Mouse (Mus musculus) olfactory bulb, adult 2 months (tissue): ENCODE data around the gene Relt. TPM values are rescaled to one million over a fixed set of nuclear protein-coding genes. Genes with fewer than 3 reads are reported as not detected.

ENCODE experiments used
- H3K27ac ChIP-seq: fragments of 200-500 bp; 2 replicates; pipeline ENCODE4 v1.5.1; 2012; ENCODE audit warnings: low read depth, low read length; ENCODE audit not compliant: insufficient read depth
- H3K4me1 ChIP-seq: fragments of 200-500 bp; 2 replicates; pipeline ENCODE4 v1.6.1; 2012; ENCODE audit warnings: low read length; ENCODE audit not compliant: control insufficient read depth, insufficient read depth
- H3K4me3 ChIP-seq: fragments of 200-500 bp; 2 replicates; pipeline ENCODE4 v1.5.1; 2012; ENCODE audit warnings: mild to moderate bottlenecking, low read depth, low read length, moderate library complexity; ENCODE audit not compliant: insufficient read depth
- CTCF ChIP-seq: fragments of 200-500 bp; IDR thresholded peaks from 2 replicates; pipeline ENCODE4 v1.5.1; 2012; ENCODE audit warnings: low read depth, mild to moderate bottlenecking, low read length, moderate library complexity; ENCODE audit not compliant: insufficient read depth
- POLR2A ChIP-seq: fragments of 200-500 bp; IDR thresholded peaks from 2 replicates; pipeline ENCODE4 v1.6.1; 2012; ENCODE audit warnings: mild to moderate bottlenecking, low read depth, low read length, moderate library complexity; ENCODE audit not compliant: insufficient read depth
- WGBS: fragments of 180-500 bp; shearing (Covaris S2); methylation state at CpG from one replicate; pipeline ENCODE4 v1.1.7; 2018; 5-methylcytosine and 5-hydroxymethylcytosine counted together
- polyA plus RNA-seq: library from polyadenylated mRNA; stranded (reverse); fragments of >200 nt; gene quantifications from 2 replicates; pipeline ENCODE4 v1.2.4, GENCODE M21; 2012; ENCODE audit warnings: low replicate concordance; ENCODE audit not compliant: missing spikeins, insufficient read depth, insufficient read length

Gene Relt
- polyA plus RNA-seq, 1 experiment = not detected

- WGBS = 80% methylated on average over 9 of the region's 9 CpGs
- Histone ChIP-seq H3K4me1 (peaks cover 12% of the 10 kb centered on the region), H3K4me3 (no peak overlapping the region), H3K27ac (no peak overlapping the region)
- TF ChIP-seq CTCF (no peak), POLR2A (no peak)
These were observed 39.3 kb upstream of the Relt start for GRCm38 (mm10) chr7:100902451-100903137.

GRCm38 (mm10) chr7:100897828-100898227 lies 34.6 kb upstream of the Relt start:
- no peak for TF ChIP-seq POLR2A
- TF ChIP-seq CTCF = no peak
- WGBS = 75% methylated on average over 5 of the region's 5 CpGs
- peaks cover 35% of the 10 kb centered on the region for H3K4me1 ChIP-seq

GRCm38 (mm10) chr7:100894833-100895226 lies 31.6 kb upstream of the Relt start:
- Histone ChIP-seq H3K4me3 (peak overlapping the region; percentile 74), H3K4me1 (peaks cover 46% of the 10 kb centered on the region), H3K27ac (no peak overlapping the region; the same call in 1 of the 2 replicates)
- 4% methylated on average over 12 of the region's 12 CpGs for WGBS
- TF ChIP-seq POLR2A (no peak), CTCF (no peak)

More at GRCm38 (mm10) chr7:100897828-100898227, 34.6 kb upstream of the Relt start:
- H3K27ac ChIP-seq = 0 out of 2 replicates have a peak overlapping the region, but pooled peaks have one; percentile 6
- no peak overlapping the region for H3K4me3 ChIP-seq

GRCm38 (mm10) chr7:100894057-100894832 lies 31.0 kb upstream of the Relt start:
- H3K4me1 ChIP-seq = peaks cover 46% of the 10 kb centered on the region
- TF ChIP-seq CTCF = no peak
- peak; percentile 41; the same call in 1 of the 2 replicates for TF ChIP-seq POLR2A
- 2% methylated on average over 53 of the region's 53 CpGs for WGBS
- H3K4me3 ChIP-seq = peak overlapping the region; percentile 74
- peak overlapping the region; percentile 9; the same call in 1 of the 2 replicates for H3K27ac ChIP-seq

GRCm38 (mm10) chr7:100893249-100894056 lies 30.2 kb upstream of the Relt start:
- H3K4me1 ChIP-seq = peaks cover 46% of the 10 kb centered on the region
- H3K27ac ChIP-seq = peak overlapping the region; percentile 4; the same call in 1 of the 2 replicates
- TF ChIP-seq CTCF (no peak), POLR2A (no peak)
- H3K4me3 ChIP-seq = peak overlapping the region; percentile 74
- 27% methylated on average over 20 of the region's 20 CpGs for WGBS

GRCm38 (mm10) chr7:100886535-100886934 lies 23.3 kb upstream of the Relt start:
- 28% methylated on average over 3 of the region's 3 CpGs for WGBS
- Histone ChIP-seq H3K4me3 (no peak overlapping the region), H3K27ac (no peak overlapping the region), H3K4me1 (peaks cover 2% of the 10 kb centered on the region; the same call in 1 of the 2 replicates)
- TF ChIP-seq CTCF (no peak), POLR2A (no peak)

- H3K27ac ChIP-seq = no peak overlapping the region
- H3K4me3 ChIP-seq = no peak overlapping the region
- WGBS = 96% methylated on average over 4 of the region's 4 CpGs
- H3K4me1 ChIP-seq = peaks cover 6% of the 10 kb centered on the region; the same call in 1 of the 2 replicates
- TF ChIP-seq POLR2A (no peak), CTCF (no peak)
These were observed 21.2 kb upstream of the Relt start for GRCm38 (mm10) chr7:100884460-100884859.

- no peak overlapping the region for H3K27ac ChIP-seq
- no peak overlapping the region for H3K4me3 ChIP-seq
- peaks cover 6% of the 10 kb centered on the region; the same call in 1 of the 2 replicates for H3K4me1 ChIP-seq
- no peak for TF ChIP-seq CTCF
- no peak for TF ChIP-seq POLR2A
- 93% methylated on average over 4 of the region's 4 CpGs for WGBS
These were observed 18.7 kb upstream of the Relt start for GRCm38 (mm10) chr7:100881950-100882349.

GRCm38 (mm10) chr7:100881531-100881930 lies 18.3 kb upstream of the Relt start:
- Histone ChIP-seq H3K4me1 (peaks cover 7% of the 10 kb centered on the region), H3K4me3 (no peak overlapping the region), H3K27ac (no peak overlapping the region)
- 77% methylated on average over 9 of the region's 9 CpGs for WGBS
- no peak for TF ChIP-seq POLR2A
- no peak for TF ChIP-seq CTCF
